Mouse (Mus musculus): ENCODE measurements around the gene 2310009B15Rik.

The 2310009B15Rik gene

GRCm38 (mm10) chr1:138856101-138856950 lies at the start of gene 2310009B15Rik:
2310009B15Rik (minus strand) TSS chr1:138856852.
- peak; percentile 90 for DNase-seq (ENCODE audit: low read depth)

GRCm38 (mm10) chr1:138906256-138906655 lies 49.6 kb upstream of the 2310009B15Rik start:
- no peak for DNase-seq (ENCODE audit: low read depth)

DNA sequence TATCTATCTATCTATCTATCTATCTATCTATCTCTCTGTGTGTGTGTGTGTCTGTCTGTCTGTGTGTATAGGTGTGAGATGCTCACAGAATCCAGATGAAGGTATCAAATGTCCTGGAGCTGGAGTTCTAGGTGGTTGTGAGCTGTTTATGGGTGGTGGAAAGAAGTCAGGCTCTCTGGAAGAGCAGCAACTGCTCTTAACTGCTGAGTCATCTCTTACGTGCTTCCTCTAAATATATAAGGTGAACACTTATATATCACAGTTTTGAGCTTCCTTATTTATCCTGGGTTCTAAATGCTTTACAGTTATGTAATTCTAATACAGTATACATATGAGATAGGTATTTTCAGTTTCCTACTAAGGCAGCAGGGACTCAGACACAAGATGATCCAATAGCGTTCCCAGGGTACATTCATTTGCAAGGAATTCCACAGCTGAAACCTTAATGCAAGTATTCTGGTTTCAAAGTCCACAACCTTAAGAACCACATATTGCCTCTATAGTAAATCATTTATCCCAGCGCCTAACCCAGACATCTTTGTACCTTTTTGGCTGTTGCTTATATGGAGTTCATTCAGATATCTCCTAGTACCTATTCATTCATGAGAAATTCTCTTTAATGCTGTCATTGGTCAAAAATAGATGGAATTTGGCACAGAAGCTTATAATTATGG lies 48.6 kb upstream of the 2310009B15Rik start:
- no peak for DNase-seq (ENCODE audit: low read depth)

- no peak for DNase-seq (ENCODE audit: low read depth)
Observed at GRCm38 (mm10) chr1:138903894-138904293, 47.2 kb upstream of the 2310009B15Rik start.

GRCm38 (mm10) chr1:138901431-138902117 lies 44.9 kb upstream of the 2310009B15Rik start:
- no peak for DNase-seq (ENCODE audit: low read depth)

GRCm38 (mm10) chr1:138896088-138896487 lies 39.4 kb upstream of the 2310009B15Rik start:
- DNase-seq (ENCODE audit: low read depth) = no peak

- no peak for DNase-seq (ENCODE audit: low read depth)
Observed at GRCm38 (mm10) chr1:138877470-138878254, 21.0 kb upstream of the 2310009B15Rik start.

DNA sequence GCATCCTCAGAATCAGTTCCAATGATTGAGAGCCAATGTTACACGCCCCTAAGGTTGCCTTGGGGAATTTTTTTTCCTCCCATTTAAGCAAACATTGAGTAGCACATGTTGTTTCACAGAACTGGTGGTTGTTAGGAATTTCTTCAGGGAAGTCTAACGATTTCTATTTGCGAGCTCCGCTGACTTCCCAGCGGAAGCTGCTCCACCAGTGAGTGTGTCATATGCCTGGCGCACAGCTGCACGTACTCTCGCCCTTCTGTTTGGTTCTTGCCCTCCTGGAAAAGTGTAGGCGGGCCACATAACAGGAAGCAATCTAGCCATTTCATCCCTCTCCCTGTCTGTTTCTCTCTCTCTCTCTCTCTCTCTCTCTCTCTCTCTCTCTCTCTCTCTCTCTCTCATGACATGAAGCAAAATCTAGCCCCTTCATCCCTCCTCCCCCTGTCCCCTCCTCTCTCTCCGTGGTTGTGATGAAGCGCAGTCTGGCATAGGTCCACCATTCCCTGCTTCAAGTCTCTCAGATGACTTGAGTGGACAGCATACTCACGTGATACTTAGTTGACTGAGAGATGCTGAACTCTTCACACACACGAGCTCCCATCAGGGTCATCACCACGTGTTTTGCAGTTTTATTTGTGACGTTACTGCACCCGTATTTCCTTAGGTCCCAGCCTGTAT lies 19.9 kb upstream of the 2310009B15Rik start:
- DNase-seq (ENCODE audit: low read depth) = no peak

- DNase-seq (ENCODE audit: low read depth) = no peak
Observed at GRCm38 (mm10) chr1:138850823-138851222, 5.8 kb downstream of the 2310009B15Rik start.

DNA sequence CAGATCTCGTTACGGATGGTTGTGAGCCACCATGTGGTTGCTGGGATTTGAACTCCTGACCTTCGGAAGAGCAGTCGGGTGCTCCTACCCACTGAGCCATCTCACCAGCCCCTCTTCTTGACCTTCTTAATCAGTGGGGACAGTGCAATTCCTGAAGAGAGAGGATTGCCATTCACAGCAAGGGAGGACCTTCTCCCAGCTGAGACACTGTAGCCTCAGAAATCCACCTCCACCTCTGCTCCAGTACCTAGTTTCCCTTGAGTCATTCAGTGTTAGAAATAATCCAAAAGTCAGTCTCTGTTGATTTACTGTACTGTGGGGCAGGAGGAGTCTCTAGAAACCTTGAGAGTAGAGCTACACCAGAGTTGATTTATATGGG lies 6.5 kb downstream of the 2310009B15Rik start:
- no peak for DNase-seq (ENCODE audit: low read depth)

- DNase-seq (ENCODE audit: low read depth) = no peak
Observed at GRCm38 (mm10) chr1:138849531-138850160, 7.0 kb downstream of the 2310009B15Rik start.

GRCm38 (mm10) chr1:138848511-138849109 lies 8.0 kb downstream of the 2310009B15Rik start, which contains the start of gene Lhx9:
Lhx9 (minus strand) TSS chr1:138848577.
- DNase-seq (ENCODE audit: low read depth) = peak; percentile 41

DNA sequence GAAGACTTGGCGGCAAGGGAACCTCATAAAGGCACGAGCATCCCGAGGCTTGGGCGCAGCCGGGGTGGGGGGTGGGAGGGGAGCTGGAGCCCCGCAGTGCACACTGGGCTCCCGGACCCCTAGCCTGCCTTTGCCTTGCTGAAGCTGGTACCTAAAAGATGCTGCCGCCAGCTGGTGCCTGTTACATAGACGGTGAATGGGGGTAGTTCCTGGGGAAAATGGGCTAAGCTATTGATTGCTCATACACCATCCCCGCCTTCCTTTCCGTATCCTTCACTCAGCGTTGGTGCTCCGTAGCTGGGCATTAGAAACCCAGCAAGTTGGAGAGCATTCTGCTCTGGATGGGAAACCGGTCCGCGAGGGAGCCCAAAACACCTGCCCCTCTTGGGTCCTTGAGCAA lies 8.6 kb downstream of the 2310009B15Rik start:
- DNase-seq (ENCODE audit: low read depth) = peak; percentile 46

- peak; percentile 39 for DNase-seq (ENCODE audit: low read depth)
Observed at GRCm38 (mm10) chr1:138847146-138847545, 9.5 kb downstream of the 2310009B15Rik start.

GRCm38 (mm10) chr1:138846581-138846980 lies 10.1 kb downstream of the 2310009B15Rik start:
- peak; percentile 50 for DNase-seq (ENCODE audit: low read depth)

DNA sequence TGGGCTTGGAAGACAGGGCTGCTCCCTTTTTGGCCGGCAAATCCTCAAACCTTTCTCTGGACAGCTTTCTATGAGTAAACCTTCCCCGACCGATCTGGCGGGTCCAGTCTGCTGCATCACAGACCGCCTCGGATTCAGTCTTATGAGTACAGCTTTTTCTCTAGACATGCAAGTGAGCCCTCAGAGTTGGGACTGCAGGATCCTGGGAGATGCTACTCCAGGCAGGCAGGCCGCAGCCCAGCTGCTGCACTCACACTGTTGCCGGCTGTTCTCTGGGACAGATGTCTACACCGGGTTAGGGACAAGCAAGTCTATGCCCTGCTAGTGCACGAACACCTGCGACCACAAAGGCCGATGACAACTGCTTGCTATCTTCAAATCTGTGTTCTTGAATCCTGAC lies 10.5 kb downstream of the 2310009B15Rik start:
- peak; percentile 28 for DNase-seq (ENCODE audit: low read depth)

GRCm38 (mm10) chr1:138845481-138845880 lies 11.2 kb downstream of the 2310009B15Rik start:
- DNase-seq (ENCODE audit: low read depth) = no peak

DNA sequence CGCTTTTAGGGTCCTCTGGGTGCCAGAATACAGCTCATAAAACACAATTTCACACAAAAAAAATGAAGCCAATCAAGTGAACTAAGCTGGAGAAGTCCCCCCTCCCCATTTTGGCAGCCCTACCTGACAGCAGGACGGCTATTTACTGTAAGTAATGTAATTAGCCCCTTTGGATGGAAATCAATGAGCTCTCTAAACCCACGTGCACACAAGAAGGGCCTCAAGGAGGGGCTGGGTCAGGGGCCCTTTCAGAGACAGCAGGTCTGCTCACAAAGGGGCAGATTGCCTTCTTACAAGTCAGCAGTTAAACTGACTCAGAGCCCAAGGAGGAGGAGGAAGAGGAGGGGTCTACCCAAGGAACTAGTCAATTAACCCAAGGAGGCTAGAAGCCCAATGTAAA lies 12.5 kb downstream of the 2310009B15Rik start:
- DNase-seq (ENCODE audit: low read depth) = no peak

GRCm38 (mm10) chr1:138843361-138844091 lies 13.1 kb downstream of the 2310009B15Rik start:
- DNase-seq (ENCODE audit: low read depth) = peak; percentile 54

GRCm38 (mm10) chr1:138842756-138843155 lies 13.9 kb downstream of the 2310009B15Rik start:
- DNase-seq (ENCODE audit: low read depth) = peak; percentile 37

All from naive thymus-derived CD4-positive, alpha-beta T cell, adult 2 months (primary cell).